Mouse (Mus musculus): ENCODE results near the gene Psma5. TPM values are rescaled to one million over a fixed set of nuclear protein-coding genes. Genes with fewer than 3 reads are reported as not detected.

The Psma5 gene
- polyA plus RNA-seq, 1 experiment from 2014 or later: 275 TPM

DNA sequence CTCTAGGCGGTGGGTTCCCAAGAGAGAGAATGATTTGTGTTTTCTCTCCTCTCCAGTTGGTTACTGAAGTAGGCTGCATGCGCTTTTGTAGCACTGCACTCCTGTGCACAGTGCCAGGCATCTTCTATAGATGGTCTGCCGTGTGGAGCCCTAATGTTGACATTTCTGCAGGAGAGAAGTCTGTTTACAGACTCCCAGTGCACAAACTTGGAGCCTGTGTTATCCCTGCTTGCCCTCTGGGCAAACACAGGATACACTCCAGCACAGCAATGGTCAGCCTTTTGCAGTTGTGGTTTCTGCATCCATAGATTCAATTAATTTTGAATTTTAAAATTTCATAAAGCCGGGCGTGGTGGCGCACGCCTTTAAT lies 40.3 kb downstream of the Psma5 start:
- H3K9ac ChIP-seq (ENCODE audit: low read depth, low read length): no peak overlapping the region

DNA sequence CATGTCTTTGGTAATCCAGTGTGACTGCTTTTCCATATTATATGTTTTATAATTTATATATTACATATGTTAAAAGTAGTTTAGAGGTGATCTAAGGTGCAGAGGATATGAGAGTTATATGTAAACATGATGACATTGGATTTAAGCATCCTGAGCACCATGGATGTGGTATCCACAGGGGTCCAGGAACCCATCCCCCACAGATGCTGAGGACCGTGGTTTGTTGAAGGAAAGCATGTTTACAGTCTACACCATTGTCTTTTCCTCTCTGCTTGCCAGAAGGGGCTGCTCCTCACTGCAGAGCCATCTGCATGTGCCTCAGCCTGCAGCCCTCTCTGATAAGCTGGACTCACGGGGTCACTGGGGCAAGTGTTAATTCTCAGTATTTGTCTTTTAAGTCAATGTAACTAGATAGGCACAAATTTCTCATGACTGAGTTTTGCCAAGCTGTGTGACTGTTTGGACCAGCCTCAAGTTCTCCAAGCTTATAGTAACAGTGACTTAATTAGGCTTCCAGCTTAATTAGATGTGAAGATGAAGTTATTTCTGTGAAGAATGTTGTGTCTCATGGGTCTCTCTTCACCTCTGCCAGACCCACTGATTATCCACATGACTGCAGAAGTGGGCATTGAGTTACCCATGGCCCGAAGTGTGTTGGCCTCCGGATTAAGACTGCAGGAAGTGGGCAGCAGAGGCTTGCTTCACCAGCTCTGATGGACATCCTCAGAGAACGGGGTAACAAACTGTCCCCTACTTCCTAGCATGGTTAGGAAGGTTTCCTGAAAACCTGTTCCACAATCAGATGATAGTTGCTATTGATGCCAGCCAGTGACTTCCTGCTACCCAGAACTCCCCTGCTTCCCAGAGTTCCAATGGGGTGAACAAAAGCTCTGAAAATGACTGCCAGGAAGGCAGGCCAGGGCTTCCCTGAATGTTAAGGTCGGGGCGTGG lies 41.2 kb downstream of the Psma5 start:
- DNase-seq (ENCODE audit: low spot score): peak; percentile 28
- Histone ChIP-seq H3K4me2 (replicated peaks; ENCODE audit: low read depth, low read length) (no peak overlapping the region), H3K36me3 (ENCODE audit: control insufficient read depth, insufficient read depth, low read length) (no peaks in the 10 kb centered on the region), H3K4me3 (ENCODE audit: low read depth, low read length) (no peak overlapping the region), H3K4me1 (replicated peaks; ENCODE audit: control insufficient read depth, insufficient read depth, low read length) (peaks cover 5% of the 10 kb centered on the region), H3K9ac (ENCODE audit: low read depth, low read length) (no peak overlapping the region), H3K27ac (ENCODE audit: low read depth, low read length) (no peak overlapping the region), H3K27me3 (ENCODE audit: control insufficient read depth, insufficient read depth, low read length) (no peaks in the 10 kb centered on the region), H3K9me3 (ENCODE audit: control insufficient read depth, low read length) (no peaks in the 10 kb centered on the region)
- 67% methylated on average over 7 of the region's 7 CpGs for WGBS
- no peak for ATAC-seq (ENCODE audit: low FRiP score)

More for the DNA sequence above, 40.3 kb downstream of the Psma5 start:
- H3K36me3 ChIP-seq (ENCODE audit: control insufficient read depth, insufficient read depth, low read length): no peaks in the 10 kb centered on the region
- peaks cover 5% of the 10 kb centered on the region for H3K4me1 ChIP-seq (replicated peaks; ENCODE audit: control insufficient read depth, insufficient read depth, low read length)
- no peak for DNase-seq (ENCODE audit: low spot score)
- no peaks in the 10 kb centered on the region for H3K9me3 ChIP-seq (ENCODE audit: control insufficient read depth, low read length)
- whole genome bisulfite sequencing: 75% methylated on average over 7 of the region's 7 CpGs
- H3K27ac ChIP-seq (ENCODE audit: low read depth, low read length): no peak overlapping the region
- no peak for ATAC-seq (ENCODE audit: low FRiP score)
- H3K4me3 ChIP-seq (ENCODE audit: low read depth, low read length): no peak overlapping the region
- no peak overlapping the region for H3K4me2 ChIP-seq (replicated peaks; ENCODE audit: low read depth, low read length)
- H3K27me3 ChIP-seq (ENCODE audit: control insufficient read depth, insufficient read depth, low read length): no peaks in the 10 kb centered on the region

DNA sequence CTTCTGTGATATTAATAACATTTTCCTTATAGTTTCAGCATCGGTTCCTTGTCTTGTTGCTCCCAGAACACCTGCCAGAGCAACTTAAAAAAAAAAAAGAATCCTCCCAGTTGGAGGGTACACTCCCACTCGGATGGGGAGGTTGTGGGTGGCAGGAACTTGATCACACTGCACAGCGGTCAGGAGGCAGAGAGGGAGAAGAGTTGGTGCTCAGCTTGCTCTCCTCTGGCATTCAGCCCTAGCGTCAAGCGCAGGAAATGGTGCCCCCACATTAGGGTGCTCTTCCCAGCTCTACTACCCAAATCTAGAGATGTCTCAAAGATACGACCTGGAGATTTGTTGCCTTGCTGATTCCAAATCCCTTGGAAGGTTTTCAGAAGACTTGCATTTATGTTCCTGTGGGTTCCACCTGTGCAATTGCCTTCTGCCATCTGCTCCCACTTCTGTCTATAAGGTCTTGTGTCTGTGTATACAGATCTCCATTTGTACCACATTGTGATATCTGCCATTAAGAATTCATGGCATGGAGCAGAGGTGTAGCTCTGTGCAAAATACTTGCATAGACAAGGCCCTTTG lies 43.8 kb downstream of the Psma5 start:
- 94% methylated on average over 6 of the region's 6 CpGs for WGBS
- no peak for DNase-seq (ENCODE audit: low spot score)
- H3K27me3 ChIP-seq (ENCODE audit: control insufficient read depth, insufficient read depth, low read length): no peaks in the 10 kb centered on the region

DNA sequence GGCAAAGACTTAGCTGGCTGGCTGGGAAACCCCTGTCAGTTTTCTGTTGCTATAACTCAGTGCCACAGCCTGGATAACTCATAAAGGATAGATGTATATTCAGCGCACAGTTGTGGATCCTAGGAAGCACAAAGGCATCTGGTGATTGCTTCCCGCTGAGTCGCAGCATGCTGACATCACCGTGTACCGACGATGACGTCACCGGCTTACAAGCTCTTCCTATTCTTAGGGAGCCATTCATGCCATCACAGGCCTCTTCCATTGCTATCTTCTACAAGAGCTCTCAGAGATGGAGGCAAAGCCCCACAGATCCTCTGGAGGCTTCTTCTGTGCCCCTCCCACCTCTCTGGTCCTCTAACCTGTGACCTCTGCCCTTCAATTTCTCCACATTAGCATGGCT lies 47.0 kb downstream of the Psma5 start:
- Histone ChIP-seq H3K4me2 (replicated peaks; ENCODE audit: low read depth, low read length) (no peak overlapping the region), H3K27me3 (ENCODE audit: control insufficient read depth, insufficient read depth, low read length) (no peaks in the 10 kb centered on the region), H3K36me3 (ENCODE audit: control insufficient read depth, insufficient read depth, low read length) (no peaks in the 10 kb centered on the region), H3K4me3 (ENCODE audit: low read depth, low read length) (no peak overlapping the region), H3K9me3 (ENCODE audit: control insufficient read depth, low read length) (no peaks in the 10 kb centered on the region), H3K27ac (ENCODE audit: low read depth, low read length) (no peak overlapping the region), H3K4me1 (replicated peaks; ENCODE audit: control insufficient read depth, insufficient read depth, low read length) (no peaks in the 10 kb centered on the region), H3K9ac (ENCODE audit: low read depth, low read length) (no peak overlapping the region)
- ATAC-seq (ENCODE audit: low FRiP score) (no peak), DNase-seq (ENCODE audit: low spot score) (no peak)
- WGBS: 95% methylated on average over 8 of the region's 8 CpGs

More for the DNA sequence above, 43.8 kb downstream of the Psma5 start:
- no peaks in the 10 kb centered on the region for H3K9me3 ChIP-seq (ENCODE audit: control insufficient read depth, low read length)
- no peak overlapping the region for H3K27ac ChIP-seq (ENCODE audit: low read depth, low read length)
- peaks cover 5% of the 10 kb centered on the region for H3K4me1 ChIP-seq (replicated peaks; ENCODE audit: control insufficient read depth, insufficient read depth, low read length)
- H3K4me2 ChIP-seq (replicated peaks; ENCODE audit: low read depth, low read length): no peak overlapping the region
- H3K36me3 ChIP-seq (ENCODE audit: control insufficient read depth, insufficient read depth, low read length): no peaks in the 10 kb centered on the region
- H3K4me3 ChIP-seq (ENCODE audit: low read depth, low read length): no peak overlapping the region
- no peak overlapping the region for H3K9ac ChIP-seq (ENCODE audit: low read depth, low read length)
- no peak for ATAC-seq (ENCODE audit: low FRiP score)

DNA sequence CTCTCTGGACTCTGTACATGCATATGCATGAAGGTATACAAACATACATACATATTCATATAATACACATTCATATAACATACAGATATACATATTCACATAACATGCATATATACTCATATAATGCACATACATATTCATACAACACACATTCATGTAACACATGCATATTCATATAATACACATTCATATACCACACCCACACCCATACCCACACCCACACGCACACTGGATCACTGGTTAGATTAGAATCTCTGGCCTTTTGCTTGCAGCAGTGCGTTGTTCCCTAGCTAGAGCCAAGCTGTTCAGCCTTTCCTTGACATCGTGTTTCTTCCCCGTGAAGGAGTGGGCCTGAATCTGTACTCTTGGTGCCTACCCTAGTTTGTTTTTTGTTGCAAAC lies 48.0 kb downstream of the Psma5 start:
- H3K9me3 ChIP-seq (ENCODE audit: control insufficient read depth, low read length): no peaks in the 10 kb centered on the region
- ATAC-seq (ENCODE audit: low FRiP score) (no peak), DNase-seq (ENCODE audit: low spot score) (no peak)
- no peak overlapping the region for H3K9ac ChIP-seq (ENCODE audit: low read depth, low read length)
- no peaks in the 10 kb centered on the region for H3K27me3 ChIP-seq (ENCODE audit: control insufficient read depth, insufficient read depth, low read length)
- no peaks in the 10 kb centered on the region for H3K4me1 ChIP-seq (replicated peaks; ENCODE audit: control insufficient read depth, insufficient read depth, low read length)
- no peaks in the 10 kb centered on the region for H3K36me3 ChIP-seq (ENCODE audit: control insufficient read depth, insufficient read depth, low read length)
- no peak overlapping the region for H3K4me2 ChIP-seq (replicated peaks; ENCODE audit: low read depth, low read length)
- no peak overlapping the region for H3K4me3 ChIP-seq (ENCODE audit: low read depth, low read length)
- no peak overlapping the region for H3K27ac ChIP-seq (ENCODE audit: low read depth, low read length)
- WGBS: 93% methylated on average over 4 of the region's 4 CpGs

DNA sequence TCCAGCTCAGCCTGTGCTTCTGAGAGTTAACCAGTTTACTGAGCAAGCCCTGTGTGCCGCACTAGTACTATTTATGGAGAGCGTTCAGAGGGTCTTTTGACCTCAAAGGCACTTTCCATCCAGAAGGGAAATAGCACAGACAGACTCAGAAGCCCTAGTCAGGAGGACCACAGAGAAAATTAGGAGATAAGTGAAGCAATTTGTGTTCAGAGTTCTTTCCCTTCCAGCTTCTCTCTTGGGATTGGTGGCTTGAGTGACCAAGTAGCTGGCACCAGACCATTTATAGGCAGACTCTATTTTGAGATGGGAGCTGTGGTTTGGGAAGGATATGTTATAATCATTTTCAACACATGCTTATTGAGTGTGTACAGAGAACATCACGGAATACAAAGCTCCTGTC lies 49.7 kb downstream of the Psma5 start:
- no peak for ATAC-seq (ENCODE audit: low FRiP score)
- Histone ChIP-seq H3K4me3 (ENCODE audit: low read depth, low read length) (no peak overlapping the region), H3K36me3 (ENCODE audit: control insufficient read depth, insufficient read depth, low read length) (no peaks in the 10 kb centered on the region), H3K27ac (ENCODE audit: low read depth, low read length) (no peak overlapping the region), H3K27me3 (ENCODE audit: control insufficient read depth, insufficient read depth, low read length) (no peaks in the 10 kb centered on the region), H3K4me2 (replicated peaks; ENCODE audit: low read depth, low read length) (no peak overlapping the region), H3K9me3 (ENCODE audit: control insufficient read depth, low read length) (no peaks in the 10 kb centered on the region), H3K9ac (ENCODE audit: low read depth, low read length) (no peak overlapping the region), H3K4me1 (replicated peaks; ENCODE audit: control insufficient read depth, insufficient read depth, low read length) (no peaks in the 10 kb centered on the region)
- WGBS: 84% methylated on average over 3 of the region's 3 CpGs
- no peak for DNase-seq (ENCODE audit: low spot score)

DNA sequence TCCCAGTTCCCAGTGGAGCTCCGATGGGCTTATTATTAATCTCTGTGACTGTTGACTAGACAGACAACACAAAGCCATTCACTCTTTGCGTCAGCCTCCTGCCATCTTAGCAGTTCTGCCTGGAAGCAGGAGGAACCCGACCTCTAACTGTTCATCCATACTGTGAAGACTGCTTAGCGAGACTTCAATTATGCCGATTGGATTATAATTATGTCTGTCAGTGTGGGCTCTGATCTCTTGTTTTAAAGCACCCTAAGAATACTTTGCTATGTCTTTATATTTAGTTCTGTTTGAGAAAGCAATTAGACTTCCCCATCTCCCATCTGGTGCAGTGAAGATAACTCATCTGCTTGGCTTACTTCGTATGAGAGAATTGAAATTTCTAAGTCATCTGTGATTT lies 50.8 kb downstream of the Psma5 start:
- no peak overlapping the region for H3K9ac ChIP-seq (ENCODE audit: low read depth, low read length)
- no peak overlapping the region for H3K4me2 ChIP-seq (replicated peaks; ENCODE audit: low read depth, low read length)
- H3K27ac ChIP-seq (ENCODE audit: low read depth, low read length): no peak overlapping the region
- H3K9me3 ChIP-seq (ENCODE audit: control insufficient read depth, low read length): no peaks in the 10 kb centered on the region
- 75% methylated on average over 6 of the region's 6 CpGs for WGBS
- H3K27me3 ChIP-seq (ENCODE audit: control insufficient read depth, insufficient read depth, low read length): no peaks in the 10 kb centered on the region
- H3K36me3 ChIP-seq (ENCODE audit: control insufficient read depth, insufficient read depth, low read length): no peaks in the 10 kb centered on the region
- no peaks in the 10 kb centered on the region for H3K4me1 ChIP-seq (replicated peaks; ENCODE audit: control insufficient read depth, insufficient read depth, low read length)
- DNase-seq (ENCODE audit: low spot score) (no peak), ATAC-seq (ENCODE audit: low FRiP score) (no peak)
- H3K4me3 ChIP-seq (ENCODE audit: low read depth, low read length): no peak overlapping the region

DNA sequence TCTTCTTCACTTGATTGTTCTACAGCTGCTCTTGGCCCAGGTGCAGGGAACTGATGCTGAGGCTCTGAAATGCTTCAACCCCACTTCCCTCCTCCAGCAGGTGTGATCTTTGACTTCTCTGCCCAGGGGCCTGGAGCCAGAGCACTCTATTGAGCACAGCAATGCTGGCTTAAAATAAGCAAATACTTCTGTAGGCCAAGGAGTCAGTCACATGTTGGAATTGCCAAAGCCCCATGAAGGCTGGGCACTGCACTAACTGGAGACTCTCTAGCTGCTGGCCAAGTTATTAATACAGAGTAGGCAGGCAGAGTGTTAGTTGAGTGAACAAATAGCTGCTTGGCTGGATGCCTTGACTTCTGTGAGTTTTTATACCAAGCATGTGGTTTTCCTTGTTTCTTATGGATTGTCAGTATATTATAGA lies 54.2 kb downstream of the Psma5 start:
- Histone ChIP-seq H3K27ac (ENCODE audit: low read depth, low read length) (no peak overlapping the region), H3K9me3 (ENCODE audit: control insufficient read depth, low read length) (no peaks in the 10 kb centered on the region), H3K36me3 (ENCODE audit: control insufficient read depth, insufficient read depth, low read length) (peaks cover 3% of the 10 kb centered on the region; the same call in 1 of the 2 replicates), H3K9ac (ENCODE audit: low read depth, low read length) (no peak overlapping the region), H3K27me3 (ENCODE audit: control insufficient read depth, insufficient read depth, low read length) (no peaks in the 10 kb centered on the region), H3K4me2 (replicated peaks; ENCODE audit: low read depth, low read length) (no peak overlapping the region), H3K4me3 (ENCODE audit: low read depth, low read length) (no peak overlapping the region), H3K4me1 (replicated peaks; ENCODE audit: control insufficient read depth, insufficient read depth, low read length) (no peaks in the 10 kb centered on the region)
- DNase-seq (ENCODE audit: low spot score) (no peak), ATAC-seq (ENCODE audit: low FRiP score) (no peak)

DNA sequence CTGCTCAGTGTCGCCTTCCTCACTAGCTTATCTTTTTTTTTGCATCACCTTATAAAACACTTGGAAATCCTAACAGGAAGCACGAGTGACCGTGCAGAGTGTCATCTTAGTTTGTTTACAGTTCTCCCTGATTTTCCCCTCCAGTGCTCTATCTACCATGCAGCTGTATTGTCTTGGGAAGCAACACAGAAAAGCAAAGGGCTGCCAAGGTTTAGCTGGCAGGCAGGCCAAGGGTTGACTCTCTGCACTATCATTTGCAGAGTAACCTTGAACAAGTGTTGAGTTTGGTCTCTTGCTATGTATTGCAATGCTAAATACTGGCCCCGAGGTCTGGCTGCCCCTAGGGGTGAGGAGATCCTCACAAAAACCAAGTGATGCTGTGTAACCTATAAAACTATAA lies 55.0 kb downstream of the Psma5 start:
- Histone ChIP-seq H3K4me3 (ENCODE audit: low read depth, low read length) (no peak overlapping the region), H3K9me3 (ENCODE audit: control insufficient read depth, low read length) (no peaks in the 10 kb centered on the region), H3K4me2 (replicated peaks; ENCODE audit: low read depth, low read length) (no peak overlapping the region), H3K27ac (ENCODE audit: low read depth, low read length) (no peak overlapping the region), H3K4me1 (replicated peaks; ENCODE audit: control insufficient read depth, insufficient read depth, low read length) (no peaks in the 10 kb centered on the region), H3K9ac (ENCODE audit: low read depth, low read length) (no peak overlapping the region), H3K36me3 (ENCODE audit: control insufficient read depth, insufficient read depth, low read length) (peaks cover 3% of the 10 kb centered on the region; the same call in 1 of the 2 replicates), H3K27me3 (ENCODE audit: control insufficient read depth, insufficient read depth, low read length) (no peaks in the 10 kb centered on the region)
- 90% methylated on average over 4 of the region's 4 CpGs for WGBS
- no peak for DNase-seq (ENCODE audit: low spot score)
- no peak for ATAC-seq (ENCODE audit: low FRiP score)

Measured in hindbrain, embryonic 11.5 days (tissue).